Mouse (Mus musculus) hindbrain, postnatal 0 days (tissue): ENCODE measurements around the gene Lgr6. TPM values are rescaled to one million over a fixed set of nuclear protein-coding genes. Genes with fewer than 3 reads are reported as not detected.

ENCODE experiments used
- ATAC-seq: fragments of 200-750 bp; cut with Nextera tagmentation; 2 replicates; pipeline ENCODE4 v1.8.0; 2017; ENCODE audit warnings: mild to moderate bottlenecking, moderate TSS enrichment, moderate library complexity
- DNase-seq: peaks from one replicate; pipeline ENCODE4 v3.0.0-alpha.2; 2015; ENCODE audit warnings: low spot score
- H3K27ac ChIP-seq: fragments of 300-500 bp; sonication (generic); 2 replicates; pipeline ENCODE4 v1.5.1; 2014; ENCODE audit warnings: mild to moderate bottlenecking
- H3K27me3 ChIP-seq: fragments of 300-500 bp; sonication (generic); 2 replicates; pipeline ENCODE4 v1.6.1; 2014; ENCODE audit warnings: low read length, mixed read lengths; ENCODE audit not compliant: insufficient read depth
- H3K36me3 ChIP-seq: fragments of 300-500 bp; sonication (generic); 2 replicates; pipeline ENCODE4 v1.6.1; 2014; ENCODE audit warnings: low read length, mixed read lengths; ENCODE audit not compliant: insufficient read depth
- H3K4me1 ChIP-seq: fragments of 300-500 bp; sonication (generic); 2 replicates; pipeline ENCODE4 v1.6.1; 2014; ENCODE audit warnings: antibody characterized with exemption, low read length, mixed read lengths; ENCODE audit not compliant: insufficient read depth
- H3K4me2 ChIP-seq: fragments of 300-500 bp; sonication (generic); 2 replicates; pipeline ENCODE4 v1.6.1; 2014; ENCODE audit warnings: low read depth, mild to moderate bottlenecking, low read length, moderate library complexity, mixed read lengths
- H3K4me3 ChIP-seq: fragments of 300-500 bp; sonication (generic); 2 replicates; pipeline ENCODE4 v1.5.1; 2014; ENCODE audit warnings: low read length
- H3K9ac ChIP-seq: fragments of 300-500 bp; sonication (generic); replicated peaks from 2 replicates; pipeline ENCODE4 v1.6.1; 2014; ENCODE audit warnings: mild to moderate bottlenecking, low read length, moderate library complexity, mixed read lengths
- H3K9me3 ChIP-seq: fragments of 300-500 bp; sonication (generic); 2 replicates; pipeline ENCODE4 v1.6.1; 2016; ENCODE audit warnings: low read length, mixed read lengths
- CTCF ChIP-seq: IDR thresholded peaks from 2 replicates; pipeline ENCODE4 v1.5.1; 2016; ENCODE audit warnings: antibody characterized with exemption, control low read depth, low read depth
- WGBS: fragments of 180-500 bp; shearing (Covaris S2); extraction: QIAGEN DNeasy Blood & Tissue Kit; methylation state at CpG from one replicate; pipeline ENCODE4 v1.1.7; 2014; 5-methylcytosine and 5-hydroxymethylcytosine counted together
- polyA plus RNA-seq: library from polyadenylated mRNA; unstranded; fragments of >200 nt; fragmentation: Nextera tagmentation; extraction: Ambion mirVana; gene quantifications from 2 replicates; pipeline ENCODE4 v1.2.1, GENCODE M21; 2015
- total RNA-seq: library from RNA; depleted of rRNA; stranded (reverse); fragments of >200 nt; gene quantifications from 2 replicates; pipeline ENCODE4 v1.2.3, GENCODE M21; 2014

The Lgr6 gene
- total and polyA plus RNA-seq, 2 experiments from 2014 or later: 3.1 to 5.0 TPM

DNA sequence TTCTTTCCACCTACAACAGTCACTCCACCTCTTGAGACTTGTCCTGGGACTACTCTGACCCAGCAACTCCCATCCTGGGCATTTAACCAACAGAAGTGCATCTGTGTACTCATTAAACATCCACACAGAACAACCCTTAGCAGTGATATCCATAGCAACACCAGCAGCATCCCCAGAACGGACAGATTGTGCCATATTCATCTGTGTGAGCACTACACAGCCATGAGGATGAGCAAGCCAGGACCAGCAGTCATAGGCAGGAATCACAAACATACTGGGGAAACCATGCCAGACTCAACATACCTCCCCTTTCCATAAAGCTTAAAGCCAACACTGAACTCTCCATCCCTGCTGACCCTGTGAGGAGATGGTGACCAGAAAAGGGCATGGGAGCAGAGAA is 17.7 kb downstream of the Lgr6 start:
- ATAC-seq: no peak

DNA sequence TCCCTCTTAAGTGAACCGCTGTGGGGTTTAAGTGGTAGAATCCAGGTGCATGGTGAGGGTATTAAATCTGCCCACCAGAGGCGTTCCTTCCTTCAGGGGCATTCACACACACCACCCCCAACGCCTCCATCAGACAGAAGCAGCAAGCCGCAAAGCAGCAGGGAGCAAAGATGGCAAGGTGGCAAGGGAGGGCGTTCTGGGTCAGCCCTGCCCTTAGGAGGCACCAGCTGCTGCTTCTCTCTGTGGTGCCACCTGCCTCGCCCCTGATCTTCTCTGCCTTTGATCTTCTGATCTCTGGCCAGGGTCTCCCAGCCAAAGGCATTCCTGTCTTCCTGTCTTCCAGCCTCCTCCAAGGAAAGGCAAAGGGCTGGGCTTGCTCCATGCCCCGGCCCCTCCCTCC is 19.1 kb downstream of the Lgr6 start:
- H3K4me1 ChIP-seq: no peaks in the 10 kb centered on the region
- no peak for TF ChIP-seq CTCF
- no peak overlapping the region for H3K4me2 ChIP-seq
- ATAC-seq (no peak), DNase-seq (no peak)
- no peak overlapping the region for H3K27ac ChIP-seq
- H3K36me3 ChIP-seq: no peaks in the 10 kb centered on the region
- H3K27me3 ChIP-seq: no peaks in the 10 kb centered on the region
- WGBS: 44% methylated on average over 7 of the region's 7 CpGs
- H3K9me3 ChIP-seq: no peaks in the 10 kb centered on the region
- H3K4me3 ChIP-seq: no peak overlapping the region
- H3K9ac ChIP-seq: no peak overlapping the region

More for the DNA sequence above, 17.7 kb downstream of the Lgr6 start:
- Histone ChIP-seq H3K27ac (no peak overlapping the region), H3K36me3 (no peaks in the 10 kb centered on the region), H3K4me2 (no peak overlapping the region), H3K27me3 (no peaks in the 10 kb centered on the region), H3K9ac (no peak overlapping the region), H3K4me3 (no peak overlapping the region), H3K4me1 (no peaks in the 10 kb centered on the region), H3K9me3 (no peaks in the 10 kb centered on the region)
- no peak for TF ChIP-seq CTCF
- 59% methylated on average over 1 of the region's 1 CpGs for WGBS
- no peak for DNase-seq

DNA sequence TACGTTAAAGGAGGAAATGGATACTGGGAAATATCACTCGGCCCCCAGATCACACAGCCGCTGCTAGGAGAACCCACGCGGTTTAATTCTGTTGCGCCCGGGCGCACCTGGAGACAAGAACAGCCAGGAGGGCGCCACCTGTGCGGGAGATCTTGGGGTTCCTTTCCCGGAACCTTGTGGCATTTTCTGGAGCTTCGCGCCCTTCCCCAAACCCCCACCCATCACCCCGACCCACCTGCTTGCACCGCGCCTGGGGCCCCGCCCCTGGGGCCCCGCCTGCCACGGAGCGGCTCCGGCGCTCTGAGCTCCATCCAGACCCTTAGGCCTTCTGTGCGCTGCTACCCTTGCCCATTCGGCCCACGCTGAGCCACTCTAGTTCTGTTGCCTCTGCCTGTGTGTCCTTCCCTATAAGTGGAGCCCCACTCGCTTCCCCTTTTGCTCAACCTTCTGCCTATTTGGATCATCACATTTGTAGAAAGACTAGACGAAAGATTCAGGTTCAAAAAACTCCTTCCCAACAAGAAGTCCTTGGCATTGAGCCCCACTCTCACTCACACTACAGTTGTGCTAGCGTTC is 19.7 kb downstream of the Lgr6 start:
- 17% methylated on average over 27 of the region's 28 CpGs for WGBS
- no peak for ATAC-seq

DNA sequence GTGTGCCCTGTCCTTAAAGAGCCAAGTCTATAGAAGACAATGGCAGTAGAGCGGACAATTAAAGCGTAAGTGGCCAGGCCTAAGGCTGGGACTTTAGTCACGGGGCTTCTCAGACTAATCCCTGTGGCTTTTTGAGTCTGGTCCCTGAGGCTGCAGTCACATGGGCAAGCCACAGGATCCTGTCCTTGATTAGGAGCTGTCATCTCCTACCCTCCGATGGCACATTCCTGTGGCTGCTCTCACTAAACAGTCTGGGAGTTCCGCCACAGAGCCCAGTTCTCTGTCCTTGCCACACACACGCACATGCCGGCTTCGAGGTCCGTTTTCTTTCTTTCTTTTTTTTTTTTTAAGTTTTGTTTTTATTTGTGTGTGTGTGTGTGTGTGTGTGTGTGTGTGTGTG is 21.6 kb downstream of the Lgr6 start:
- Histone ChIP-seq H3K4me3 (no peak overlapping the region), H3K4me1 (no peaks in the 10 kb centered on the region), H3K36me3 (no peaks in the 10 kb centered on the region), H3K27ac (no peak overlapping the region), H3K9me3 (no peaks in the 10 kb centered on the region), H3K9ac (no peak overlapping the region), H3K4me2 (no peak overlapping the region), H3K27me3 (no peaks in the 10 kb centered on the region)
- ATAC-seq: 0 out of 2 replicates have a peak, but pooled peaks have one; percentile 35
- 52% methylated on average over 9 of the region's 9 CpGs for WGBS
- DNase-seq: no peak
- TF ChIP-seq CTCF: no peak

More for the DNA sequence above, 19.7 kb downstream of the Lgr6 start:
- peak overlapping the region; percentile 14; the same call in 1 of the 2 replicates for H3K4me2 ChIP-seq
- H3K9me3 ChIP-seq: no peaks in the 10 kb centered on the region
- no peak for DNase-seq
- no peaks in the 10 kb centered on the region for H3K27me3 ChIP-seq
- H3K9ac ChIP-seq: no peak overlapping the region; the same call in 1 of the 2 replicates
- TF ChIP-seq CTCF: no peak
- H3K27ac ChIP-seq: no peak overlapping the region
- H3K4me3 ChIP-seq: no peak overlapping the region
- H3K36me3 ChIP-seq: no peaks in the 10 kb centered on the region
- H3K4me1 ChIP-seq: no peaks in the 10 kb centered on the region

DNA sequence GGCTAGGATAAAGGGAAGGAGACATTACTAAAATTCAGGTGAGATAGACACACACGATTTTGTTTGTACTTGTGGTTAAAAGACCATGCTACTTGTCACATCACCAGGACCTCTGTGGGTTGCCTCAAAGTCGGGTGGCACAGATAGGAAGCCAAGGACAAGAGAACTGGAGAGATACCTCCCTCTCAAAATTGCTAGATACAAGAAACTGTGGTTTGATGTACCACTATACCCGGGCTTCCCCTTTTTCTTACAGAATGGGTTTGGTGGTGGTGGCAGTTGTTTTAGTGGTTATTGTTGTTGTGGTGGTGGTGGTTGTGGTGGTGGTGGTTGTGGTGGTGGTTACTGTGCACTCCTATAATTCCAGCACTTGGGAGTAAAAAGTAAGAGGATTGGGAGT is 22.8 kb downstream of the Lgr6 start:
- Histone ChIP-seq H3K36me3 (no peaks in the 10 kb centered on the region), H3K27me3 (no peaks in the 10 kb centered on the region), H3K4me3 (no peak overlapping the region), H3K27ac (no peak overlapping the region), H3K4me2 (no peak overlapping the region), H3K4me1 (no peaks in the 10 kb centered on the region), H3K9ac (no peak overlapping the region), H3K9me3 (no peaks in the 10 kb centered on the region)
- no peak for TF ChIP-seq CTCF
- DNase-seq (no peak), ATAC-seq (no peak)
- WGBS: 89% methylated on average over 3 of the region's 3 CpGs

DNA sequence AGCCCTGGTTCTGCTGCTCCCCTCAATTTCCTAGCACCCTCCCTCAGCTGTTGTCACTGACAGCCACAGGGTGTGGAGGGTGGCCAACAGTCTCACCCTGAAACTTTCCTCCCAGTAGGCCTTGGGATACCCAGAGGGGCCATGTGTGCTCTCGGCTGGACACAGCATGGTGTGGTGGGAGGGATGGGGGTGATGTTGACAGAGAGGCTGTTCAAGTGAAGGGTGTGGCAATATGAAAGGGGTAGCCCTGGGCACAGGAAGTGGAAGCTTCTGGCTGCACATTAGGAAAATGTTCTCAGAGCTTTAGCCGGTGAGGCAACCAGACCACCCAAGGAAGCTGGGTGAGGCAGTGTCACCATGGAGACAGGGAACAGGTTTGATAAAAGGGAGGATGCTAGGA is 26.1 kb downstream of the Lgr6 start:
- Histone ChIP-seq H3K9ac (no peak overlapping the region), H3K27me3 (no peaks in the 10 kb centered on the region), H3K9me3 (no peaks in the 10 kb centered on the region), H3K4me3 (no peak overlapping the region), H3K4me2 (no peak overlapping the region), H3K36me3 (no peaks in the 10 kb centered on the region), H3K27ac (no peak overlapping the region), H3K4me1 (no peaks in the 10 kb centered on the region)
- DNase-seq: no peak
- WGBS: 37% methylated on average over 2 of the region's 2 CpGs
- no peak for TF ChIP-seq CTCF
- no peak for ATAC-seq

DNA sequence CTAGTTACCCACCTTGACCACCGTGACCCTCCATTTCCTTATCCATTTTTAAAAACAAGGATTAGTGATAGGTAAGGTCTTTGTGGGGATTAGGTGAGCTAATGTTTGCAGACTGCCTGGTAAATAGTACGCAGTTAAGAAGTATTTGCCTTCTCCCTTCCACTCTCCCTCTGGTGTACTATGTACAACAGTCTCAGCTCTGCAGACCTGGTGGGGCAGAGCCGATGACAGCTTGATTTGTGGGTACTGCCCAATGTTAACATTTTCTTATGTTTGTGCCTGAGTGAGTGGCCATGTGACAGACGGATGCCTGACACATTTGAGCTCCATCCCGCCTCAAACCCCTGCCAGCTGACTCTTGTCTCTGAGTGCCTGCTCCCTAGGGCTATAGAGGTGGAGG is 28.6 kb downstream of the Lgr6 start:
- H3K9me3 ChIP-seq: no peaks in the 10 kb centered on the region
- WGBS: 70% methylated on average over 5 of the region's 5 CpGs
- no peaks in the 10 kb centered on the region for H3K27me3 ChIP-seq
- H3K4me2 ChIP-seq: no peak overlapping the region
- no peak overlapping the region for H3K27ac ChIP-seq
- no peak overlapping the region for H3K4me3 ChIP-seq
- DNase-seq (no peak), ATAC-seq (no peak)
- no peak overlapping the region for H3K9ac ChIP-seq
- no peaks in the 10 kb centered on the region for H3K36me3 ChIP-seq
- H3K4me1 ChIP-seq: no peaks in the 10 kb centered on the region
- TF ChIP-seq CTCF: no peak
